Mouse (Mus musculus): Measurements from ENCODE around the gene Ankrd53. TPM values are rescaled to one million over a fixed set of nuclear protein-coding genes. Genes with fewer than 3 reads are reported as not detected.

Gene Ankrd53
- polyA plus RNA-seq (2015; fragmentation: Nextera tagmentation; extraction: Ambion mirVana) = 0.17 and 0.21 TPM in 2 replicates

DNA sequence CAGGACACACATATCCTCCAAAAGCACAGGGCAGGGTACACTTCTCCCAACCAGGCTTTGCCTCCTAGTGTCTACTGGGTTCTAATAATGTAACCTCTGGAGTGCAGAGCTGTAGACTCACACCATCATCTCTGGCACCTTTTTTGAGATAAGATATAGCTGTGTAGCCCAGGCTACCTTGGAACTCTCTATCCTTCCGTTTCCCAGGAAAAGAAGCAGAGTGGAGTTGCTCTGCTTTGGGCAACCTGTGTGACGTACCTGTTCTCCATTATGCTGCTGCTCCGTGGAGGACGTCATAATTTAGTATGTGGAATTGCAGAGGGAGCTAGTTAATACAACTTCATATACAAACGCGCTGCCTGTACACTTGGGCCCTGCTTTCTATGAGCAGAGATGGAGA lies at the start of gene Ankrd53:
TSS of gene Ankrd53 (plus strand) at position 301 of the 400 bp plus-strand sequence.
- Histone ChIP-seq H3K27ac (no peak within 1 kb of the TSS), H3K27me3 (peaks cover 71% of the 10 kb centered on the region), H3K4me1 (replicated peaks) (peaks cover 16% of the 10 kb centered on the region), H3K4me3 (replicated peaks) (peak within 1 kb of the TSS; percentile 24), H3K9me3 (no peaks in the 10 kb centered on the region), H3K4me2 (replicated peaks) (peak within 1 kb of the TSS; percentile 53), H3K36me3 (no peaks in the 10 kb centered on the region), H3K9ac (replicated peaks) (peak within 1 kb of the TSS; percentile 23; the same call in 1 of the 2 replicates)
- WGBS = 30% methylated on average over 6 of the region's 6 CpGs
- ATAC-seq = no peak

DNA sequence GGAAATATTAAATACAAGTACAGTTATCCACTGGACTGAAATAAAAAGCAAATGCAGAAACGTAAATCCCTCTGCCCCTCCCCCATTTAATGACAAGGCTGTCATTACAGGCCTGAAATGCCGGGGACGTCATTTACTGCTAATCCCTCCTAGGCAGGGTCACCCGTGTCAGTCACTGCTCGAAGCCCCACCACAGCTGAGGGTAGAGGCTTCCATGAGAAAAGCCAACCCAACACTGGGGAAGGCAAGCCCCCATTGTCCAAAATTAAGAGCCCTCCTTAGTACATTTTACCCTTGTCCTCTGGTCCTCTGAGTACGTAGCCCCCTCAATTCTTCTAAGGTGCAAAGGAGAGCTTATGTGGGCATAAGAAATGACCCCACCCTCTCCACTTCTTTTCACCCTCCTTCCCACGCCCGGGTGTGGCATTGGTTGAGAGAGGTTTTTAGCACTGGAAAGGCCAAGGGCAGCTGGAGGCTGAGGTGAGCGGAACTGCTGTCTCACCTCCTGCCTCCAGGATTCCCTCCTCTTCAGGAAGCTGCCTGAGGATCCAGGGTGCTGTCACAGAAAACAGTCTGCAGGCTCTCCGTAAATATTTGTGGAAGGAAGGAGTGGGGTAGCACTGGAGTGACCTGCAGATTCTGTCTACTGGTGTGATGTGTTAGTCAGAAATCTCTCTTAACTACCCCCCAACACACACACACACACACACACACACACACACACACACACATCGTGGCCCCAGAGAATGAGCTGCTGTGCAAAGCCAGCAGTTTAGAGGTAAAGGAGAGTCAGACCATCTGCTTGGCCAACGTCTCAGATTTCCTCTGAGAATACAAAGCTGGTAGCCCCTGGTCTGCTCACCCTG lies 48.9 kb upstream of the Ankrd53 start:
- Histone ChIP-seq H3K27ac (no peak overlapping the region), H3K4me3 (replicated peaks) (no peak overlapping the region), H3K27me3 (peaks cover 96% of the 10 kb centered on the region), H3K9ac (replicated peaks) (no peak overlapping the region), H3K36me3 (no peaks in the 10 kb centered on the region), H3K4me2 (replicated peaks) (no peak overlapping the region), H3K9me3 (no peaks in the 10 kb centered on the region), H3K4me1 (replicated peaks) (peaks cover 20% of the 10 kb centered on the region)
- no peak for ATAC-seq
- 2% methylated on average over 12 of the region's 12 CpGs for WGBS

DNA sequence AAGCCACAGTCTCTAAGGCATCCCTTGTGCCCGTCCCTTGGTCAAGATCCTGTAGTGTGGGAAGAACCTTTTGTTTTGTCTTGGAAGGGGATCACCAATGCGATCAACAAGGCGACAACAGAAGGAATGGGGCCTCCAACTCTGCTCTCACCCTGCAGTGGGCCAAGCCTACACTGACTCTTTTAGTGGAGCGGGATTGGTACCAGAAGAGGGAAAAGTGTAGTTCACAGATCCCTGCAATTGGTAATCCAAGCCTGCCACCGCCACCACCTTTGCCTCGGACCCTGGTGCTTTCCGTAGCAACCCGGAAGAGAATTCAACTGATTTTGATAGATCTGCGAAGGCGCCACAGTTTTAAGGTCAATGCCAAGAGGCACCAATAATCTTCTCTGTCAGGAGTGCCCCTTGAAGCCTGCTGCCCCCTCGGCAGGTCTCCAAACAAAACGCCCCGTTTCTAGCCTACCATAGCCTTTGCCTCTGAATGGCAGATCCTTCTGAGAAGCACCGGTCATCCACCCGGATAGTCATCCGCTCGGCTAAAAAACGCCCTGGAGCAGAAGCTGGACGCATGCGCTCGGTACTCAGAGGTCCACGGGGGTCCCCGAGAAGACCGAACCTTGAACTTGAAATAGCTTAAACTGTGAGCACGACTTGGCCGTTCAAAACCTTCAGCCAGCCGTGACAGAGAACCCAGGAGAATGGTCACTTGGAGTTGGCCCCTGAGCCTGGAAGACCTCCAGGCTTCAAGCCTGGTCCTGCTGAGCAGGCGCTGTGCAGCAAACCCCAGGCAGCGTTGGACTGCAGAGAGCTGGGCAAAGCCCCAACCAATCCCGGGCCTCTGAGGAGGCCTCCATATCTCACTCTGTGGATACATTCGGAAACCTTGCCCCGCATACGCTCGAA lies 48.0 kb upstream of the Ankrd53 start:
- H3K9ac ChIP-seq (replicated peaks) = no peak overlapping the region
- no peak overlapping the region for H3K27ac ChIP-seq
- H3K4me2 ChIP-seq (replicated peaks) = no peak overlapping the region
- no peak for ATAC-seq
- peaks cover 96% of the 10 kb centered on the region for H3K27me3 ChIP-seq
- no peak overlapping the region for H3K4me3 ChIP-seq (replicated peaks)
- no peaks in the 10 kb centered on the region for H3K36me3 ChIP-seq
- H3K4me1 ChIP-seq (replicated peaks) = peaks cover 20% of the 10 kb centered on the region
- H3K9me3 ChIP-seq = no peaks in the 10 kb centered on the region
- WGBS = under 1% methylated on average over 34 of the region's 34 CpGs

DNA sequence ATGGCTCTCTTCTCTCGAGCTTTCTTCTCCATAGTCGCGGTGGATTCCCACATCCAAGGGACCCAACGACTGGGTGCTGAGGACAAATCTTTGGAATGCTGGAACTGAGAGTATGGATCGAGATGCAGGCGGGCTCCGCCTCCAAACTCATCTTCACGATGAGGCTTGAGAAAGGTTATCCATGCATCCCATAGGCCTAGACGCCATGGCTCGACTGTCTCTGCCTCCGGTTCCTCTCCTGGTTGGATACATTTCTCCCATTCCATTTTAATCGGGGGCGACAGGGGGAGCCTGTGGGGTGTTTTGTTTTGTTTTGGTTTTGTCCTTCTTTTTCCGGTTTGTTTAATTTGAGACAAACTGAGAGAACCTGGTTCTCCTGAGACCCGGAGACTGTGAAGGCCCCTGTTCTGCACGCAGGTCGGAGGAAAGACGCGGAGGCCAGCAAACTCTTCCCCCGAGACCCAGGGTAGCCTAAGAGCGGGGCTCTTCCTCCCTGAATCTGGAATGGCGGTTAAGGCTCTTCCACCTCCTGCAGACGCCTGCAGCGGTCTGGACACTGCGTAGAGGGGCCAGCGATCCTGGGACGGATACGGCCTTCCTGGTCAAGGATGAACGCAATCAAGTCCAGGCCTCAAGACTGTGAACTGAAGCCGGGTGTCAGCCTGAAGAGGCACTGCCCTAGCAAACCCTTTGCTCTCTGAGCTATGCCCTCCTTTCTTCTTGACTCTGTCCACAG lies 46.8 kb upstream of the Ankrd53 start:
- no peak overlapping the region for H3K4me2 ChIP-seq (replicated peaks)
- peaks cover 17% of the 10 kb centered on the region for H3K4me1 ChIP-seq (replicated peaks)
- H3K36me3 ChIP-seq = no peaks in the 10 kb centered on the region
- H3K27ac ChIP-seq = no peak overlapping the region
- H3K9me3 ChIP-seq = no peaks in the 10 kb centered on the region
- H3K9ac ChIP-seq (replicated peaks) = no peak overlapping the region
- peaks cover 96% of the 10 kb centered on the region for H3K27me3 ChIP-seq
- WGBS = 1% methylated on average over 30 of the region's 30 CpGs
- no peak overlapping the region for H3K4me3 ChIP-seq (replicated peaks)
- no peak for ATAC-seq

DNA sequence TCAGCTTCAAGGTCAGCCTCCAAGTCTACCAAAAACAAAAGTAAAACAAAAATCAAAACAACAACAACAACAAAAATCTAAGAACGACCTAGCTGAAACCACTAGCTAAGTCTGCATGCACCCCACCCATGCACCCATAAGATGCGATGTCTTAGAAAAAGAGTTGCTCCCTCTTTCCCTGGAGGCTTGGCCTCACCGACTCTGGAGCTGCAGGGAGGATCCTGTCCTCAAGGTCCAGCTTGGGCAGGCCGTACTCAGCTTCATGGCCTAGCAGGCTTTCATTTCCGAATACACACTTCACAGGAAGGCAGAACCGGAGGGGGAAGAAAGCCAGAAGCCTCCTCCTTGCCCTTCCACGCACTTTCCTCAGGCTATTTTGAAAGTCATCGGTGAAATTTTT lies 45.4 kb upstream of the Ankrd53 start:
- WGBS = 0% methylated on average over 8 of the region's 8 CpGs
- no peak overlapping the region for H3K9ac ChIP-seq (replicated peaks)
- peaks cover 96% of the 10 kb centered on the region for H3K27me3 ChIP-seq

DNA sequence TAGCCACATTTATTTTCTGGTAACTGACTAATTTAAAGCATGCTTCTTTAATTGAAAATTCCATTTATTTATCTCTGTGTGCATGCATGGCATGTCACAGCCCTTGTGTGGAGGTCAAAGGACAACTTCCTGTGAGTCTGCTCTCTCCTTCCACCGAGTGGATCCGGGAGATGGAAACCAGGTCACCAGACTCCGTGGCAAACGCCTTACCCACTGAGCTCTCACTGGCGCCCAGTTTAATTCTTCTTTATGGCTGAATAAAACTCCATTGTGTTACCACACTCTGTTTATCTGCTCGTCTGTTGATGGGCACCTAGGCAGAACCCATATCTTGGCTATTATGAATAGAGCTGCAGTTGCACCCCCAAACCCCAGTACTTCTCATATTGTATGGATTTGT lies 39.9 kb upstream of the Ankrd53 start:
- no peak for ATAC-seq
- H3K27me3 ChIP-seq = peaks cover 74% of the 10 kb centered on the region

More for the DNA sequence above, 45.4 kb upstream of the Ankrd53 start:
- Histone ChIP-seq H3K9me3 (no peaks in the 10 kb centered on the region), H3K4me3 (replicated peaks) (no peak overlapping the region), H3K27ac (no peak overlapping the region), H3K4me1 (replicated peaks) (peaks cover 3% of the 10 kb centered on the region), H3K4me2 (replicated peaks) (no peak overlapping the region), H3K36me3 (no peaks in the 10 kb centered on the region)
- ATAC-seq = no peak

DNA sequence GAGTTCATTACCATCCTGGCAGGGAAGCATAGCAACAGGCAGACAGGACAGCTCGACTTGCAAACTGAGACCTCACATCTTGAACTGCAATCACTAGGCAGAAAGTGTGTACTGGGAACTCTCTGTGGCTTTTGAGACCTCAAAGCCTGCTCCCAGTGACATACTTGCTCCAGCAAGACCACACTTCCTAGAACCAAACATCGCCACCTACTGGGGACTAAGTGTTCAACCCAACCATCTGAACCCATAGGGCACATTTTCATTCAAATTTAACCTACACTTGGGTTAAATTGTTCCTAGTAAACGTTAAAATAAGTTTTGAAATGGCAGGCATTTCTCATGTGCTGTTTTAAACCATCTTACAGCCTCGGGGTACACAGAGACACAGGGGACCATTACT lies 35.3 kb upstream of the Ankrd53 start:
- H3K4me3 ChIP-seq (replicated peaks) = no peak overlapping the region
- peaks cover 39% of the 10 kb centered on the region for H3K27me3 ChIP-seq
- no peaks in the 10 kb centered on the region for H3K36me3 ChIP-seq
- 46% methylated on average over 4 of the region's 4 CpGs for WGBS
- no peak overlapping the region for H3K4me2 ChIP-seq (replicated peaks)
- no peaks in the 10 kb centered on the region for H3K4me1 ChIP-seq (replicated peaks)
- no peaks in the 10 kb centered on the region for H3K9me3 ChIP-seq
- no peak for ATAC-seq
- no peak overlapping the region for H3K27ac ChIP-seq
- no peak overlapping the region for H3K9ac ChIP-seq (replicated peaks)

More for the DNA sequence above, 39.9 kb upstream of the Ankrd53 start:
- Histone ChIP-seq H3K27ac (no peak overlapping the region), H3K9ac (replicated peaks) (no peak overlapping the region), H3K4me3 (replicated peaks) (no peak overlapping the region), H3K4me1 (replicated peaks) (no peaks in the 10 kb centered on the region), H3K36me3 (no peaks in the 10 kb centered on the region), H3K4me2 (replicated peaks) (no peak overlapping the region), H3K9me3 (no peaks in the 10 kb centered on the region)
- WGBS = 24% methylated on average over 6 of the region's 6 CpGs

DNA sequence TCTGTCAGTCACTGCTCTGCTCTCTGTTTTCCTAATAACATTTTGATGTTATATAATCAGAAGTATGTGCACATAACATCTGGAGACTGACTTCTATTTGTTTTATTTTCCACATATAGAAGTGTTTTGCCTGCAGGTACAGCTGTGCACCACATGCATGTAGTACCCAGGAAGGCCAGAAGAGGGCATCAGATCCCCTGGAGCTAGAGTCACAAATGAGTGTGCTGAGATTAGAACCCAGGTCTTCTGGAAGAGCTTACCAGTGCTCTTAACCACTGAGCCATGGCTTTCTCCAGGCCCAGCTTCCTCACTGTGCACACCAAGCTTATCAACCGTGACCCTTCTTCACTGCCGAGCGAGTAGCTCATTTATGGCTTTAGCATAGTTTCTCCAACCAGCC lies 34.0 kb upstream of the Ankrd53 start:
- Histone ChIP-seq H3K9ac (replicated peaks) (no peak overlapping the region), H3K4me2 (replicated peaks) (no peak overlapping the region), H3K27ac (no peak overlapping the region), H3K36me3 (no peaks in the 10 kb centered on the region), H3K27me3 (peaks cover 31% of the 10 kb centered on the region), H3K9me3 (no peaks in the 10 kb centered on the region), H3K4me3 (replicated peaks) (no peak overlapping the region), H3K4me1 (replicated peaks) (no peaks in the 10 kb centered on the region)
- WGBS = 90% methylated on average over 3 of the region's 3 CpGs
- no peak for ATAC-seq

DNA sequence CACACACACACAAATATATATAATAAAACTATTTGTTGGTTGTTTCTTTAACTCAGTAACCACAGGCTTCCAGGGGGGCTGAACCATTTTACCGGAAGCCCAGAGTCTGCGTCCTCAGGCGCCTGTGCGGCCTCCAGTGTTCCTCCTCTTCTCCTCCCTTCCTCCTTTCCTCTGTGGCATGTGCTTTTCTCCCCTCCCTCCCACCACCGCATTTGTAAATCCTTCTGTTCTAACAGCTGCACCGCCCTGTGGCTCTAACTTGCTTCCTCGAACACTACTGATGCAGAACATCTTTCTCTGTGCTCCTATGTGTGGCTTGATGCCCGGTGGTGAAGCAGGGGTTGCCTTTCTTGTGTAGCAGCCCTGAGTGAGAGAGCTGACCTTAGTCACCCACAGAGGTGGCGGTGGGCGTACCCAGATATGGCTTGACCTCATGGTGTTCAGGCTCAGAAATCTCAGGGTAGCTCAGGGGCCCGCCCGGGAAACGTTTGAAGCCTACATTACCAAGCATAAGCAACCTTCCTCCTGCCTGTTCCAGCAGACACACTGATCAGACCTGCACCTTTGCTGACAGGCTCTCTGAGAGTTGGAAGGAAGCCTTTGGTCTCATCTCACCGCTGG lies 33.0 kb upstream of the Ankrd53 start:
- Histone ChIP-seq H3K27ac (no peak overlapping the region), H3K4me3 (replicated peaks) (no peak overlapping the region), H3K9ac (replicated peaks) (no peak overlapping the region), H3K4me2 (replicated peaks) (no peak overlapping the region), H3K9me3 (peaks cover 5% of the 10 kb centered on the region; the same call in 1 of the 2 replicates), H3K4me1 (replicated peaks) (no peaks in the 10 kb centered on the region), H3K27me3 (peaks cover 23% of the 10 kb centered on the region), H3K36me3 (no peaks in the 10 kb centered on the region)
- ATAC-seq = no peak
- WGBS = 71% methylated on average over 14 of the region's 14 CpGs

DNA sequence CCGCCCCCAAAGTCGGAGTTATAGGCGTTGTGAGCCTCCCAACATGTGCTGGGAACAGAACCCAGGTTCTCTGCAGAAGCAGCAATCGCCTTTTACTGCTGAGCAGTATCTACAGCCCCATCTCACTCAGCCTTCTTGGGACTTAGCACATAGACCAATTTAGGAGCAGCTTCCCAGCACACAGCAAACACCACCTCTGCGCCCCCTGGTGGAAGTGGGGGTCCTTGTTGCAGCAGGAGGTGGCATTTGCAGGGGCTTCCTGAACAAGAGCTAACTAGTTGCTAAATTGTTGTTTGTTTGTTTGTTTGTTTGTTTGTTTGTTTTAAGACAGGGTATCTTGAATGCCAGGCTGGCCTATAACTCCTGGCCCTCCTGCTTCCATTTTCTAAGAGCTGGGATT lies 31.3 kb upstream of the Ankrd53 start:
- Histone ChIP-seq H3K9ac (replicated peaks) (no peak overlapping the region), H3K36me3 (no peaks in the 10 kb centered on the region), H3K27ac (no peak overlapping the region), H3K27me3 (peaks cover 18% of the 10 kb centered on the region; the same call in 1 of the 2 replicates), H3K9me3 (peaks cover 7% of the 10 kb centered on the region; the same call in 1 of the 2 replicates), H3K4me3 (replicated peaks) (no peak overlapping the region), H3K4me1 (replicated peaks) (no peaks in the 10 kb centered on the region), H3K4me2 (replicated peaks) (no peak overlapping the region)
- WGBS = 34% methylated on average over 5 of the region's 5 CpGs
- no peak for ATAC-seq

DNA sequence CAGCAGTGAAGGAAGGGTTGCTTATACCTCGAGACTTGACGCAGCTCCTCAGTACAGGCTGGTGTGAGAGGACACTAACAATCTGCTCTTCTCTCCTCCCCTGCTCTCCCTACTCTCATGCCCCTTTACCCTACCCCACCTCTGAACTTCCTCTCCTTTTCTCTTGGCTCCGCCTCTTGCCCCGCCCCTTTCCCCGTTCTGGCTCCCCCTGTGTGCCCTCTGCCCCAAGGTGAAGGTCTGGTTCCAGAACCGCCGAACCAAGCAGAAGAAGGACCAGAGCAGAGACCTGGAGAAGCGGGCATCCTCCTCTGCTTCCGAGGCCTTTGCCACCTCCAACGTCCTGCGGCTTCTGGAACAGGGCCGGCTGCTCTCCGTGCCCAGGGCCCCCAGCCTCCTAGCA lies 25.1 kb upstream of the Ankrd53 start:
- 39% methylated on average over 13 of the region's 13 CpGs for WGBS
- no peak for ATAC-seq
- no peak overlapping the region for H3K27ac ChIP-seq
- H3K36me3 ChIP-seq = no peaks in the 10 kb centered on the region
- H3K4me3 ChIP-seq (replicated peaks) = no peak overlapping the region
- no peaks in the 10 kb centered on the region for H3K4me1 ChIP-seq (replicated peaks)
- no peak overlapping the region for H3K4me2 ChIP-seq (replicated peaks)
- H3K9me3 ChIP-seq = peaks cover 7% of the 10 kb centered on the region; the same call in 1 of the 2 replicates
- no peak overlapping the region for H3K9ac ChIP-seq (replicated peaks)
- 0 out of 2 replicates have a peak, but pooled peaks cover 3% of the 10 kb centered on the region for H3K27me3 ChIP-seq

Measured in midbrain, embryonic 13.5 days (tissue).